Mouse (Mus musculus) liver, postnatal 0 days (tissue): ENCODE data around the gene Rmi2.

Experiments
- CTCF ChIP-seq: sonication (generic); IDR thresholded peaks from 2 replicates; pipeline ENCODE4 v1.5.1; 2016; ENCODE audit warnings: antibody characterized with exemption, low read depth
- EP300 ChIP-seq: IDR thresholded peaks from 2 replicates; pipeline ENCODE4 v1.6.1; 2016; ENCODE audit warnings: antibody characterized with exemption, low read depth, mild to moderate bottlenecking

GRCm38 (mm10) chr16:10900736-10901135 lies 65.9 kb downstream of the Rmi2 start:
- no peak for TF ChIP-seq CTCF
- no peak for TF ChIP-seq EP300
